Mouse (Mus musculus): ENCODE data around the gene Zeb2.

- no peak for TF ChIP-seq CTCF (IDR thresholded peaks at IDR 0.05; ENCODE audit: control insufficient read depth, insufficient read depth, insufficient replicate concordance, low read depth, low read length)
- TF ChIP-seq POLR2A (IDR thresholded peaks at IDR 0.05; ENCODE audit: control insufficient read depth, low read depth, low read length), result no peak
Observed at GRCm38 (mm10) chr2:44999906-45000305, 117.3 kb downstream of the Zeb2 start.

Measured in testis, adult 2 months (tissue).